Mouse (Mus musculus) lung, postnatal 0 days (tissue): ENCODE measurements around the gene 1700001C19Rik. TPM values are rescaled to one million over a fixed set of nuclear protein-coding genes. Genes with fewer than 3 reads are reported as not detected.

Source experiments
- ATAC-seq: fragments of 200-750 bp; cut with Nextera tagmentation; 2 replicates; pipeline ENCODE4 v1.8.0; 2017; ENCODE audit warnings: moderate library complexity
- DNase-seq: peaks from one replicate; pipeline ENCODE4 v3.0.0-alpha.2; 2016; ENCODE audit warnings: low spot score
- H3K27ac ChIP-seq: fragments of 300-500 bp; sonication (generic); 2 replicates; pipeline ENCODE4 v1.5.1; 2014; ENCODE audit warnings: antibody characterized with exemption, mild to moderate bottlenecking, low read length, mixed read lengths
- H3K27me3 ChIP-seq: fragments of 300-500 bp; sonication (generic); replicated peaks from 2 replicates; pipeline ENCODE4 v1.6.1; 2014; ENCODE audit warnings: low read length, mixed read lengths; ENCODE audit not compliant: insufficient read depth
- H3K36me3 ChIP-seq: fragments of 300-500 bp; sonication (generic); 2 replicates; pipeline ENCODE4 v1.6.1; 2014; ENCODE audit warnings: low read length, mixed read lengths; ENCODE audit not compliant: insufficient read depth
- H3K4me1 ChIP-seq: fragments of 300-500 bp; sonication (generic); 2 replicates; pipeline ENCODE4 v1.6.1; 2014; ENCODE audit warnings: antibody characterized with exemption, low read depth, low read length, mixed read lengths; ENCODE audit not compliant: insufficient read depth
- H3K4me2 ChIP-seq: fragments of 300-500 bp; sonication (generic); replicated peaks from 2 replicates; pipeline ENCODE4 v1.6.1; 2014; ENCODE audit warnings: low read depth, mild to moderate bottlenecking, low read length, moderate library complexity, mixed read lengths
- H3K4me3 ChIP-seq: fragments of 300-500 bp; sonication (generic); 2 replicates; pipeline ENCODE4 v1.5.1; 2014; ENCODE audit warnings: low read depth, low read length
- H3K9ac ChIP-seq: fragments of 300-500 bp; sonication (generic); replicated peaks from 2 replicates; pipeline ENCODE4 v1.6.1; 2014; ENCODE audit warnings: low read depth, mild to moderate bottlenecking
- H3K9me3 ChIP-seq: fragments of 300-500 bp; sonication (generic); 2 replicates; pipeline ENCODE4 v1.6.1; 2016; ENCODE audit warnings: low read length, mixed read lengths
- CTCF ChIP-seq: IDR thresholded peaks from 2 replicates; pipeline ENCODE4 v1.5.1; 2016; ENCODE audit warnings: antibody characterized with exemption, mild to moderate bottlenecking
- EP300 ChIP-seq: IDR thresholded peaks from 2 replicates; pipeline ENCODE4 v1.6.1; 2016; ENCODE audit warnings: antibody characterized with exemption, mild to moderate bottlenecking, control low read depth
- WGBS: fragments of 180-500 bp; shearing (Covaris S2); extraction: QIAGEN DNeasy Blood & Tissue Kit; methylation state at CpG from one replicate; pipeline ENCODE4 v1.1.7; 2014; 5-methylcytosine and 5-hydroxymethylcytosine counted together
- polyA plus RNA-seq: library from polyadenylated mRNA; unstranded; fragments of >200 nt; fragmentation: Nextera tagmentation; extraction: Ambion mirVana; gene quantifications from 2 replicates; pipeline ENCODE4 v1.2.1, GENCODE M21; 2015

The 1700001C19Rik gene
- polyA plus RNA-seq, 1 experiment from 2014 or later = 0.44 TPM

- no peak overlapping the region for H3K4me2 ChIP-seq
- H3K27ac ChIP-seq = no peak overlapping the region
- DNase-seq = peak; percentile 50
- no peak overlapping the region for H3K9ac ChIP-seq
- TF ChIP-seq EP300 (no peak), CTCF (peak; percentile 84)
- H3K27me3 ChIP-seq = no peaks in the 10 kb centered on the region
- ATAC-seq = no peak
- no peaks in the 10 kb centered on the region for H3K9me3 ChIP-seq
- no peaks in the 10 kb centered on the region for H3K36me3 ChIP-seq
- WGBS = 50% methylated on average over 4 of the region's 4 CpGs
- H3K4me1 ChIP-seq = no peaks in the 10 kb centered on the region
- H3K4me3 ChIP-seq = no peak overlapping the region
These were observed 50.5 kb downstream of the 1700001C19Rik start for GRCm38 (mm10) chr17:47386649-47387048.

DNA sequence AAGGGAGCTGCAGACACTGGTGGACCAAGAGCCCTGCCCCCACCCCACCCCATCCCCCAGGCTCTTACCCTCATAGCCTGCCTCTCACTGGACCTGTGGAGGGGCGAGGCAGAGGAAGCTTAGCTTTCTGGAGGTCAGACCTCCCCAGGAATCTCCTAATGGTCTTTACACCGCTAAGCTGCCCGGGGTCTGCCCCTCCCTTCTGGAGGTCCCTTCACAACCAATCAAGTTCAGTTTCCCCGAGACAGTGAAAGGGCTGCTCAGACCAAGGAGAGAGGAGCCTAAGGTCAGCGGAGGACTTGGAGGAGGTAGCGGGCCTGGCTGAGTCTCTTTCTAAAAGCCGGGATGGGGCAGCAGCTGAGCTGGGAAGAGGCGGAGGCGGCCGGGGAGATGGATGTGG lies 52.0 kb downstream of the 1700001C19Rik start, which contains the start of gene Guca1b:
Gene Guca1b (plus strand): TSS at position 249 of the 400 bp plus-strand sequence.
- TF ChIP-seq EP300 (no peak), CTCF (no peak)
- Histone ChIP-seq H3K4me1 (no peaks in the 10 kb centered on the region), H3K36me3 (no peaks in the 10 kb centered on the region), H3K9ac (no peak within 1 kb of the TSS), H3K27me3 (no peaks in the 10 kb centered on the region), H3K9me3 (no peaks in the 10 kb centered on the region), H3K4me3 (no peak within 1 kb of the TSS), H3K4me2 (no peak within 1 kb of the TSS), H3K27ac (no peak within 1 kb of the TSS)
- DNase-seq (no peak), ATAC-seq (no peak)
- WGBS = 41% methylated on average over 10 of the region's 10 CpGs

GRCm38 (mm10) chr17:47384064-47384463 lies 53.1 kb downstream of the 1700001C19Rik start:
- Histone ChIP-seq H3K27me3 (no peaks in the 10 kb centered on the region), H3K4me2 (no peak overlapping the region), H3K9me3 (no peaks in the 10 kb centered on the region), H3K4me3 (no peak overlapping the region), H3K9ac (no peak overlapping the region), H3K4me1 (no peaks in the 10 kb centered on the region), H3K27ac (no peak overlapping the region), H3K36me3 (0 out of 2 replicates have a peak, but pooled peaks cover 4% of the 10 kb centered on the region)
- DNase-seq (no peak), ATAC-seq (no peak)
- TF ChIP-seq EP300 (no peak), CTCF (peak; percentile 22; the same call in 1 of the 2 replicates)
- 91% methylated on average over 3 of the region's 3 CpGs for WGBS

- ATAC-seq = no peak
- Histone ChIP-seq H3K36me3 (peaks cover 4% of the 10 kb centered on the region; the same call in 1 of the 2 replicates), H3K4me3 (no peak overlapping the region), H3K27ac (no peak overlapping the region), H3K27me3 (no peaks in the 10 kb centered on the region), H3K4me1 (no peaks in the 10 kb centered on the region), H3K9ac (no peak overlapping the region), H3K4me2 (no peak overlapping the region), H3K9me3 (no peaks in the 10 kb centered on the region)
- TF ChIP-seq CTCF = no peak
- TF ChIP-seq EP300 = no peak
- 69% methylated on average over 4 of the region's 4 CpGs for WGBS
- DNase-seq = no peak
These were observed 53.9 kb downstream of the 1700001C19Rik start for GRCm38 (mm10) chr17:47383266-47383665.

GRCm38 (mm10) chr17:47381917-47382316 lies 55.3 kb downstream of the 1700001C19Rik start:
- TF ChIP-seq CTCF = no peak
- no peak for TF ChIP-seq EP300
- no peaks in the 10 kb centered on the region for H3K27me3 ChIP-seq
- H3K9me3 ChIP-seq = no peaks in the 10 kb centered on the region
- H3K36me3 ChIP-seq = peaks cover 5% of the 10 kb centered on the region; the same call in 1 of the 2 replicates
- H3K9ac ChIP-seq = no peak overlapping the region
- ATAC-seq (no peak), DNase-seq (no peak)
- no peak overlapping the region for H3K27ac ChIP-seq
- no peak overlapping the region for H3K4me3 ChIP-seq
- no peak overlapping the region for H3K4me2 ChIP-seq
- 84% methylated on average over 11 of the region's 11 CpGs for WGBS
- no peaks in the 10 kb centered on the region for H3K4me1 ChIP-seq

DNA sequence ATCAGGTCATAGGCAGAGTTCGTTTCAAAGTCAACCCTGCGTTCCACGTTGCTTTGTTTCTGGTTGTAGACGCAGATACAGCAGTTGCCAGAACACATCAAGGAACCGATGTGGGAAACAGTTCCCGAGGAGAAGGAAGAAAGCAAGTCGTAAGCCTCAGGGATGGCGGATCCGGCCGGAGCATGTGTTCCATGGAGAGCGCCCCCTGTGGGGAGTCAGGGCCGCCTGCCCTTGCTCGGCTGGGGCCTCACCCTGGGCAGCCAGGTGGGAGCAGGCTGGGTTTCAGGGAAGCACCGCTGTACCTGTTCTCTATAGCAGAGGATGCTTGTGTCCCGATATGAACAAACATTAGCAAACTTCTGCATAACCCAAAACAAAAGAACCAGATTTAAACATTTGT lies 59.0 kb downstream of the 1700001C19Rik start:
- no peak overlapping the region for H3K4me2 ChIP-seq
- TF ChIP-seq EP300 (no peak), CTCF (no peak; the same call in none of the 2 replicates)
- H3K9ac ChIP-seq = no peak overlapping the region
- H3K4me3 ChIP-seq = no peak overlapping the region
- peaks cover 35% of the 10 kb centered on the region; the same call in 1 of the 2 replicates for H3K36me3 ChIP-seq
- no peaks in the 10 kb centered on the region for H3K4me1 ChIP-seq
- 83% methylated on average over 15 of the region's 15 CpGs for WGBS
- H3K27ac ChIP-seq = no peak overlapping the region
- ATAC-seq = no peak
- H3K27me3 ChIP-seq = no peaks in the 10 kb centered on the region
- DNase-seq = no peak
- no peaks in the 10 kb centered on the region for H3K9me3 ChIP-seq

DNA sequence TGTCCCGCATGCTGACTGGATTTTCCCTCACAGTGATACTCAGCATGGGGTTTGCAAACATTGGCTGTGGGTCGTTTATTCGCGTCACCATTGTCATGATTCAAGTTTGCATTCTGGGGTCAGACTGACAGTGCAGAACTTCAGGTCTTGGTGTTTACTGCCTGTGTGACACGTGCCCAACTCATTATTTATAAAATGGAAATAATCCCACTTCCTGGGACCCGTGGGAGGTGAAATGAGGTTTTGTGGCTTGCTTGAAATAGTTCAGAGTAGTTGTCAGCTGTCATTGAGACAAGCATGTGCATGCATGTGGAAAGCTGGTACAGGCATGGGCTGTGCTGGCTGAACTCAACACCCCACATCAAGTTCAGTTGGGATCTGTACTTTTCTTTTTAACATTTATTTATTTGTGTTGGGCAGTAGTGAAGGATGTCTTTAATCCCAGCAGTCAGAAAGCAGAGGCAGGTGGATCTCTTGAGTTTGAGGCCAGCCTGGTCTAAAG lies 60.3 kb downstream of the 1700001C19Rik start:
- Histone ChIP-seq H3K36me3 (peaks cover 41% of the 10 kb centered on the region; the same call in 1 of the 2 replicates), H3K27me3 (no peaks in the 10 kb centered on the region), H3K9ac (no peak overlapping the region), H3K4me3 (no peak overlapping the region), H3K27ac (no peak overlapping the region), H3K4me2 (no peak overlapping the region), H3K9me3 (no peaks in the 10 kb centered on the region), H3K4me1 (no peaks in the 10 kb centered on the region)
- 87% methylated on average over 6 of the region's 6 CpGs for WGBS
- DNase-seq (no peak), ATAC-seq (no peak)
- TF ChIP-seq EP300 = no peak
- no peak for TF ChIP-seq CTCF
